Mouse (Mus musculus): Measurements from ENCODE around the gene Hcn2.

DNA sequence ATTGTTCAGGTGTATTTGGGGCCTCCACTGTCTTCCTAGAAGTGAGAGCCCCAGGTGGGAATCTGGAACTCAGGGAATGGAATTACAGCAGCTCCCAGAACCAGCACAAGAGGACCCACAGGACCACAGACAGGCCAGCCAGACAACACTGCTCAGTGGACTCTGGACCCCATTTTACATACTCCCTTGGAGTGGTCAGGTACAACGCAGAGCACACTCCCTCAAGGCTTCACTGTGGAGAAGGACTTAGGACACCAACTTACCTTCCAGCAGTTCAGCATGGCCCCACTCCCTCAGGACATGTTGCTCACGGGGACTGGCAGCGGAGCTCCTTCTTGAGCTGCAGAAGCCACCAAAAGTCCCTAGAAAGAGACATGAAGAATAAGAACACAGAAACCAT, 29.0 kb downstream of the Hcn2 start:
- TF ChIP-seq CTCF (IDR thresholded peaks at IDR 0.05; ENCODE audit: low read depth) (no peak), EP300 (IDR thresholded peaks at IDR 0.05; ENCODE audit: low read depth) (no peak)

Measured in liver, postnatal 0 days (tissue).